Mouse (Mus musculus): ENCODE data around the gene Gata1. TPM values are rescaled to one million over a fixed set of nuclear protein-coding genes. Genes with fewer than 3 reads are reported as not detected.

Gene Gata1
- polyA plus RNA-seq, 1 experiment from 2014 or later = 0.09 TPM

DNA sequence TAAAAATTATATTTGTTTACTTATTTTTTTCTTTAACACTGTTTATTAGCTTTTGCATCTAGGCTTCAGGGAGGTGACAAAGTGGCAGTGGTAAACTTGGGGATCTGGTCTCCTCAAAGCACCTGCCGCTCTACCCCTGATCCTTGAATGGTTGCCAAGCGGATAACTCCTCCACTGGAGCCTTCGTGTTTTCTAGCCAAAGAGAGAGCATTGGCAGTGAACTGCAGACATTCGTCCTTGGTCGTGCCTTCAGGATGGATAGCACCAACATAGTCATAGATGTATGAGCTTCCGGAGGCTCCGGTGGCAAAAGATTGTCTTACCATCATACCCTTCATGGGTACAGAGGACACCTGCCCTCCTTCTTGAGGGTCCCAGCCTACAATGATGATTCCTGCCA lies 27.8 kb downstream of the Gata1 start:
- WGBS = 89% methylated on average over 7 of the region's 7 CpGs
- Histone ChIP-seq H3K9me3 (no peaks in the 10 kb centered on the region), H3K36me3 (no peaks in the 10 kb centered on the region), H3K9ac (replicated peaks) (no peak overlapping the region), H3K27me3 (no peaks in the 10 kb centered on the region), H3K4me3 (no peak overlapping the region), H3K4me1 (0 out of 2 replicates have a peak, but pooled peaks cover 4% of the 10 kb centered on the region), H3K27ac (replicated peaks) (no peak overlapping the region), H3K4me2 (replicated peaks) (no peak overlapping the region)
- no peak for ATAC-seq (replicated peaks)

DNA sequence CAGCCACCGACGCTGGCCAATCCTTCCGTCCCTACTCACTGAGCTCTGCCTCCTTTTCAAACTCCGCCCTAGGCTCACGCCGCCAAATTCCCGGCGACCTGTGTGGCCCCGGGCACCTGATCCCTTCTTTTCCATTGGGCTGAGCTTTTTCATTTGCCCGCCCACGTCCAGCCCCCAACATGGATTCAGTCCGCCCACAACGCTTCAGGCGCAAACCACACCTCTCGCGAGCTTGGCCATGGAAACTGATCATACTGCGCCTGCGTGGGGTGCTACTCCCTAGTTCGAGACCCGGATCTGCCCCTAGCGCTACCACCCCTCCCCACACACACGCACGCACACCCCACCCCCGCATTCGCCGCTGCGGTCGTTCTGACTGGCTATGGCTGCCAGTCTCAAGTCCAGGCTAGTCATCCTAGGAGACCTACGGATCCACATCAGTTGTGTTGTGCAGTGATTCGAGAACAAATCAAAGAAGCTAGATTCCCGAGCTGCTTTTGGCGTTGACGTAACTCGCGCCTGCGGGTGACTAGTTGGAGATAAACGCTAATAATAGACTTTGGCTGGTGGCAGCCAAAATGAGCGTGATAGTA lies 29.9 kb downstream of the Gata1 start:
- no peaks in the 10 kb centered on the region for H3K36me3 ChIP-seq
- H3K27ac ChIP-seq (replicated peaks) = peak overlapping the region; percentile 46
- 18% methylated on average over 38 of the region's 38 CpGs for WGBS
- peak; percentile 99 for ATAC-seq (replicated peaks)
- 0 out of 2 replicates have a peak, but pooled peaks cover 4% of the 10 kb centered on the region for H3K4me1 ChIP-seq
- H3K27me3 ChIP-seq = no peaks in the 10 kb centered on the region
- H3K4me2 ChIP-seq (replicated peaks) = peak overlapping the region; percentile 40
- H3K9me3 ChIP-seq = no peaks in the 10 kb centered on the region
- peak overlapping the region; percentile 53 for H3K9ac ChIP-seq (replicated peaks)
- peak overlapping the region; percentile 53 for H3K4me3 ChIP-seq

DNA sequence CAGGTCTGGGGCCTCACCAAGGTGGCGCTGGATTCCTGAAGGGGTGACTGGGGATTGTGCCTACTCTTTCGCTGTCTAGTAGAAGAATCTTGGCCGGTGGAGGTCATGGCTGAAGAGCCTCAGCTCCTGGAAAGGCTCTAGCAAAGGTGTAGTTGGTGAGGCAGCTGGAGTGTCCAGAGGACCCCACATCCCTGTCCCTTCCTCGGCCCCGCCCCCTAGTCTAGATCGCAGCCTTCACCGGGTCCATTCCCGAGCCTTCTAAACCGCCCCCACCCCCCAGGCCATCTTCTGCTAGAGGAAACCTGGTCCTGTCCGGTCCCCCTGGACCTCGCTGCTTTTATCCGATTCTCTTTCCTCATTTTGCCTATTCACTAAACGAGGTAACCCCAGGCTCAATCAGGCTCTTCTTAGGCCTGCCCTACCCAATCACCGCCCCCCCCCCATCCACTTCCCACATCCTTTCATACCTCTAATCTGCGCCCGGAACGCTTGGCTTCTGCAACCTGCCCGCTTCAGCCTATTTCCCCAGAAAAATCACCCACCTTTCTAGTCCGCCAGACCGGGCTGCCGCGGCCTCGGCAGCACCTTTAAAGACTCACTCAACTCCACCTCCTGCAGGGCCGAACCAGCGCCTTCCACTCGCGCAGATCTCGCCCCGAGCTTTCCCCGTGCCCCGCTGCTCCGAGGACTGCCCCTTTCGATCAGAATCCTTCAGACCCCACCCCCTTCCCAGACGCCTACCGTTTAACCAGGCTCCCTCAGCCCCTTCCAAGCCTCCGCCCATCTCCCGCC lies 30.6 kb downstream of the Gata1 start, which contains the start of gene Hdac6:
TSS of gene Hdac6 (minus strand) at position 782 of the 792 bp plus-strand sequence.
- Histone ChIP-seq H3K36me3 (no peaks in the 10 kb centered on the region), H3K4me1 (0 out of 2 replicates have a peak, but pooled peaks cover 4% of the 10 kb centered on the region), H3K4me3 (peak within 1 kb of the TSS; percentile 53), H3K9ac (replicated peaks) (peak within 1 kb of the TSS; percentile 58), H3K27ac (replicated peaks) (peak within 1 kb of the TSS; percentile 63), H3K27me3 (no peaks in the 10 kb centered on the region), H3K4me2 (replicated peaks) (peak within 1 kb of the TSS; percentile 50), H3K9me3 (no peaks in the 10 kb centered on the region)
- 23% methylated on average over 35 of the region's 37 CpGs for WGBS
- peak; percentile 60 for ATAC-seq (replicated peaks)

DNA sequence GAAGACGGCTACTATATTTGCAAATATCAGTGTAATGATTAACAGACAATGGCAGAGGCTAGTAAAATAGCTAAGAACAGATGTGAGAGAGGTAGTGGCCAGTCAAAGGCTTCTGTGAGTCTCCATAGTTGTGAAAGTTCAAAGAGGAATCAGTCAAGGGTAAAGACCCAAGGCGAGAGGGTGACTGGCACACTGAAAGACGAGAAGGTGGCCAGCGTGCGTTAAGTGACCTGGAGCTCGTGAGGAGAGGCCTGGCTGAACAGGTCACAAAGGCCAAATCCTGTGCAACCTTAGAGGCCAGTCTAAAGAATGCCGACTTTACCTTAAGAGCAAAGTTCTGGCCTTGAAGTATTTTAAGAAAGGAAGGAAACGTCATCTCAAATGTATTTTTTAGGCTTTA lies 32.3 kb downstream of the Gata1 start:
- no peak overlapping the region for H3K4me3 ChIP-seq
- H3K9ac ChIP-seq (replicated peaks) = no peak overlapping the region
- no peak overlapping the region for H3K4me2 ChIP-seq (replicated peaks)
- no peak overlapping the region for H3K27ac ChIP-seq (replicated peaks)
- H3K9me3 ChIP-seq = no peaks in the 10 kb centered on the region
- 0 out of 2 replicates have a peak, but pooled peaks cover 4% of the 10 kb centered on the region for H3K4me1 ChIP-seq
- 71% methylated on average over 8 of the region's 8 CpGs for WGBS
- no peak for ATAC-seq (replicated peaks)
- H3K36me3 ChIP-seq = no peaks in the 10 kb centered on the region
- H3K27me3 ChIP-seq = no peaks in the 10 kb centered on the region

DNA sequence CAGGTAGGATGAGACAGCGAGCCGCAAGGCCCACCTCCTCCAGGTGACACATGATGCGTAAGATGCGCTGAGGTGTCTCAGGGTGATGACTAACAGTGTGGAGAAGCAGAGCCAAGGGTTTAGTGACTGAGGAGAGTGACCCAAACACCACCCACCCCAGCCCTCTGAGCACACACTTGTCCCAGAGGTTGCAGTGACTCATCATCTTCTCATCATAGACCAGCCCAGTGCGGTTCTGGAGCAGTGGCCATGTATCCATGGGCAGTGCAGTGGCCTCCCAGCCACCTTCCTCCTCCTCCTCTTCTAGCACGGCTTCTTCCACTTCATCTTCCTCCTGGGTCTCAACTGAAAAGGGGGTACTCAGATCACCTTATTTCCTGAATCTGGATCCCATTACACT lies 40.2 kb downstream of the Gata1 start:
- 87% methylated on average over 6 of the region's 6 CpGs for WGBS
- Histone ChIP-seq H3K4me2 (replicated peaks) (no peak overlapping the region), H3K4me3 (no peak overlapping the region), H3K4me1 (no peaks in the 10 kb centered on the region), H3K27me3 (no peaks in the 10 kb centered on the region), H3K9me3 (no peaks in the 10 kb centered on the region), H3K27ac (replicated peaks) (no peak overlapping the region), H3K36me3 (0 out of 2 replicates have a peak, but pooled peaks cover 9% of the 10 kb centered on the region), H3K9ac (replicated peaks) (no peak overlapping the region)
- no peak for ATAC-seq (replicated peaks)

DNA sequence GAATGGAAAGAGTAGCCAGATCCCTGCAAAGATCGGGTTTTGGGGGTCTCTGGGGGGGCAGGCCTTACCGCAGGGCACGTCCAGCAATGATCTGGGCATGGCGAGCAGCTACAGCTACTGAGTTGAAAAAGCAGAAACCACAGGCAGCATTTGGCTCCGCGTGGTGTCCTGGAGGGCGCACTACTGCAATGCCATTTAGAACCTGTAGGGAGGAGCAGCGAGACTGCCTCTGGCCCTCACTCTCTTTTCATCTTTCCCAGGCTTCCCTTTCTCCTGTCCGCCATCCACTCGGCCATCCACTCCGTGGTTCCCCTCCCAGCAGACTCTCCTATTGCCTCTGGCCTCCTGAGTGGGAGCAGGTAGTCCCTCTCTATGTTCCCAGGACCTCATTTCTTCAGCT lies 41.0 kb downstream of the Gata1 start:
- ATAC-seq (replicated peaks) = no peak
- Histone ChIP-seq H3K27me3 (no peaks in the 10 kb centered on the region), H3K27ac (replicated peaks) (no peak overlapping the region), H3K9me3 (no peaks in the 10 kb centered on the region), H3K9ac (replicated peaks) (no peak overlapping the region), H3K4me2 (replicated peaks) (no peak overlapping the region), H3K36me3 (0 out of 2 replicates have a peak, but pooled peaks cover 9% of the 10 kb centered on the region), H3K4me3 (no peak overlapping the region), H3K4me1 (no peaks in the 10 kb centered on the region)
- WGBS = 62% methylated on average over 11 of the region's 11 CpGs

DNA sequence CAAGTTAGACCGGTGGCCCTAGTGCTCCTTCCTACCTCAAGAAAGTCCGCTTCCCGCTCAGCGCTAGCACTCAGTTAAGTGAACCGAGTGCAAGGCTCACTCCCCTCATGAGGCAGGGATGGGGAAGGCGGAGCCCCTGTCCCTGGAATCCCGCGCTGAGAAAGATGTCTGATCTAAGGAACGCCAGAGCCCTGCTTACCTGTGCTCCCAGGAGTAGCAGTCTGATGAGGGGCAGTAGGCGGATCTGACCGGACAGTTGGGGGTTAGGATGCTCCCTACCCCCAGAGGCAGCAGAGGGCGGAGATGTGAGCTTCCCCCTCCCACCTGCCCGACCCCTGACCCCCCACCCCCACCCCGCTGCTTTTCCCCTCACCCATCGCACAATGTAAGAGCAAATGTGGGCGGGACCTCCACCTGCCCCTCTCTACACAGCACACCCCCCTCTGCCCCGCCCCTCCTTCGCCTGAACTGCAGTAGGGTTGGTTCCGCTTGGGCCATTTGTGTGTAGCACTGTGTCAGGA lies 49.5 kb downstream of the Gata1 start, which contains the start of gene Eras:
TSS of gene Eras (minus strand) at position 338 of the 521 bp plus-strand sequence.
- 25% methylated on average over 19 of the region's 19 CpGs for WGBS
- Histone ChIP-seq H3K4me2 (replicated peaks) (no peak within 1 kb of the TSS), H3K9ac (replicated peaks) (no peak within 1 kb of the TSS), H3K4me3 (no peak within 1 kb of the TSS), H3K27ac (replicated peaks) (no peak within 1 kb of the TSS), H3K36me3 (peaks cover 8% of the 10 kb centered on the region; the same call in 1 of the 2 replicates), H3K9me3 (no peaks in the 10 kb centered on the region), H3K4me1 (no peaks in the 10 kb centered on the region), H3K27me3 (no peaks in the 10 kb centered on the region)
- ATAC-seq (replicated peaks) = no peak

DNA sequence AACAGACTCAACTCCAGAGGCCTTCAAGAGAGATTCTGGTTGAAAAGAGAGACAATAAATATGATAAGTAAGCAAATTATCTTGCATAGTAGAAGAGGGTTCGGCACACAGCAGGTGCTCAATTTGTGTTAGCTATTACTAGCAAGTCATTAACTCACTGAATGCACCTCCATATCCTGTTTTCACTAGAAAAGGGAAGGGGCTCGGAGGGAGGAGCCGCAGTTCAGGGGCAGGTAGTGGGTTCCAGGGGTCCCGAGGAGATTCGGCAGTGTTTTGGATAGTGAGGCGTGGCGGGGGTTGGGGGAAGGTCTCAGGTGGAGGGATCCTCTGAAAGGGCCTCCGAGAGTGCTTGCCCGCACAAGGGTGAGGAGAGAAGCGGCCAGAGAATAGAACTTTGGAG lies 50.8 kb downstream of the Gata1 start:
- WGBS = 24% methylated on average over 10 of the region's 10 CpGs
- no peak overlapping the region for H3K4me3 ChIP-seq
- H3K9ac ChIP-seq (replicated peaks) = no peak overlapping the region
- H3K9me3 ChIP-seq = no peaks in the 10 kb centered on the region
- peaks cover 8% of the 10 kb centered on the region; the same call in 1 of the 2 replicates for H3K36me3 ChIP-seq
- no peak for ATAC-seq (replicated peaks)
- H3K4me1 ChIP-seq = peaks cover 10% of the 10 kb centered on the region; the same call in 1 of the 2 replicates
- H3K4me2 ChIP-seq (replicated peaks) = no peak overlapping the region
- H3K27me3 ChIP-seq = no peaks in the 10 kb centered on the region
- no peak overlapping the region for H3K27ac ChIP-seq (replicated peaks)

DNA sequence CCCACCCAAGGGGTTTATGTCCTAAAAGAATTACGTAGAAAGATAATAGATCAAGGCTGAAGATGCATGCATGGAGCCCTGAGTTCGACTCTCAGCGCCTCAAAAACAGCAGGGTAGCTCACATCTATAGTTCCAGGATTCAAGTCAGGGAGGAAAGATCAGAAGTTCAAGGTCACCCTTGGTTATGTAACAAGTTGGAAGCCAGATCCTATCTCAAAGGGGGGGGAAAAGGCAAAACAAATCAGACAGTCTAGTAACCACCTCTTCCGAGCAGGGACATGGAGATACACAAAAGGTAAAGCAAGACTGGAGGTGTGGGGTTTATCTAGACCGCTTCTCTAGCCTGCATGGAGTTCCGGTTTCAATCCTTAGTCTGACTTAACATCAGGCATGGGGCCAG lies 51.6 kb downstream of the Gata1 start:
- no peak for ATAC-seq (replicated peaks)
- Histone ChIP-seq H3K4me1 (peaks cover 13% of the 10 kb centered on the region; the same call in 1 of the 2 replicates), H3K36me3 (peaks cover 6% of the 10 kb centered on the region; the same call in 1 of the 2 replicates), H3K4me3 (no peak overlapping the region), H3K9me3 (no peaks in the 10 kb centered on the region), H3K9ac (replicated peaks) (no peak overlapping the region), H3K4me2 (replicated peaks) (no peak overlapping the region), H3K27ac (replicated peaks) (no peak overlapping the region), H3K27me3 (no peaks in the 10 kb centered on the region)
- 78% methylated on average over 6 of the region's 6 CpGs for WGBS

DNA sequence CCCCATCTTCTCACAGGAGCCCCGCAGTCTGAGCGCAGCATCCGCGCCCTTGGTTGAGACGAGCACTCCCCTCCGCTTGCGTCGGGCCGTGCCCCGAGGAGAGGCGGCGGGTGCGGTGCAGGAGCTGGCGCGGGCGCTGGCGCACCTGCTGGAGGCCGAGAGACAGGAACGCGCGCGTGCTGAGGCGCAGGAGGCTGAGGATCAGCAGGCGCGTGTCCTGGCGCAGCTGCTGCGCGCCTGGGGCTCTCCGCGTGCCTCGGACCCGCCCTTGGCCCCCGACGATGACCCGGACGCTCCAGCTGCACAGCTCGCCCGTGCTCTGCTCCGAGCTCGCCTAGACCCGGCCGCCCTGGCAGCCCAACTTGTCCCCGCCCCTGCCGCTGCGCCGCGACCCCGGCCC lies 55.8 kb downstream of the Gata1 start:
- H3K9me3 ChIP-seq = no peaks in the 10 kb centered on the region
- H3K27ac ChIP-seq (replicated peaks) = no peak overlapping the region
- no peak for ATAC-seq (replicated peaks)
- peaks cover 16% of the 10 kb centered on the region; the same call in 1 of the 2 replicates for H3K4me1 ChIP-seq
- peak overlapping the region; percentile 53 for H3K4me2 ChIP-seq (replicated peaks)
- WGBS = 17% methylated on average over 47 of the region's 48 CpGs
- peak overlapping the region; percentile 50 for H3K4me3 ChIP-seq
- no peaks in the 10 kb centered on the region for H3K27me3 ChIP-seq
- H3K36me3 ChIP-seq = no peaks in the 10 kb centered on the region
- peak overlapping the region; percentile 44 for H3K9ac ChIP-seq (replicated peaks)

DNA sequence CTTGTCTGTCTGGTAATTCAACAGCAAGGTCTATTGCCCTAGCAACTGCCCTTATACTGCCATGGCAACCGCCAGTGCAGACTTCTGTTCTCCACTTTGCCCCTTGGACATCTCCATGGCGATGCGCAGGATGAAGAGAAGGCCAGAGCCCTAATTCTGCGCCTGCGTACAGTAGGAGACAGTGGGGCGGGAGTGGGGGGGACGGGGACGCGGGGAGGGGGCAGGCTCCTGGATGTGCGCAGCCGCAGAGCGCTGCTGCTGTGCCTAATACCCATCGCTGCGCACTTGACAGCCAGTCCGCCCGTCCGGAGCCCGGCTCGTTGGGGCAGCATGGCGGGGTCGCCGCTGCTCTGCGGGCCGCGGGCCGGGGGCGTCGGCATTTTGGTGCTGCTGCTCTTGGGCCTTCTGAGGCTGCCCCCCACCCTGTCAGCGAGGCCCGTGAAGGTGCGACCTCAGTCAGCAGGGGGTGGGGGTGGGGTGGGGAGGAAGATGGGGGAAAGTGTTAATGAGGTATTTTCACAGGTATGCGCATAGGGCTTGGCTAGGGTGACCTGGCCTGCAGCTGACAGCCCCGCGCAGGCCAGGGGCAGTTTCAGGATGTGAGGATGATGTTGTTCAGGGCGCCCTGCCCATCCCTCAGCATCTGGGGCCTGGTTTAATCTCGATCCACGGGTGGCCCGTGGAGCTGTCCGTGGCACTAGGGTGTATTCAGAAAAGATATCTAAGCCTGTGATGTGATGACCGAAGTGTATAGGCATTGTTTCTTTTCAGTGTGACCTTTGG lies 58.1 kb downstream of the Gata1 start, which contains the start of gene Pcsk1n:
TSS of gene Pcsk1n (plus strand) at position 222 of the 783 bp plus-strand sequence.
- H3K4me1 ChIP-seq = peaks cover 16% of the 10 kb centered on the region; the same call in 1 of the 2 replicates
- H3K36me3 ChIP-seq = no peaks in the 10 kb centered on the region
- no peaks in the 10 kb centered on the region for H3K27me3 ChIP-seq
- WGBS = 20% methylated on average over 40 of the region's 40 CpGs
- no peaks in the 10 kb centered on the region for H3K9me3 ChIP-seq
- ATAC-seq (replicated peaks) = peak; percentile 89
- peak within 1 kb of the TSS; percentile 59 for H3K9ac ChIP-seq (replicated peaks)
- peak within 1 kb of the TSS; percentile 64 for H3K27ac ChIP-seq (replicated peaks)
- peak within 1 kb of the TSS; percentile 50 for H3K4me3 ChIP-seq
- peak within 1 kb of the TSS; percentile 53 for H3K4me2 ChIP-seq (replicated peaks)
